Mouse (Mus musculus) cortical plate, adult 2 months (tissue): ENCODE measurements at regions not wholly inside any gene's neighbourhood (a gene's known extent, or its start where the extent isn't known, plus 50 kb on each side); places are given as distances from the start of the nearest gene placed in this dataset.
"Not testable (repeated sequence)": the region's sequence is repeated elsewhere in the genome, so short reads cannot be mapped to it uniquely, and the experiment has no call there.

Experiments
- H3K27ac ChIP-seq: fragments of 200-500 bp; 2 replicates; pipeline ENCODE4 v1.5.1; 2012; ENCODE audit warnings: low read length, control low read depth, inconsistent platforms; ENCODE audit not compliant: insufficient read depth
- H3K4me1 ChIP-seq: fragments of 200-500 bp; 2 replicates; pipeline ENCODE4 v1.6.1; 2011; ENCODE audit warnings: low read length; ENCODE audit not compliant: control insufficient read depth, insufficient read depth
- H3K4me3 ChIP-seq: fragments of 200-500 bp; 2 replicates; pipeline ENCODE4 v1.5.1; 2011; ENCODE audit warnings: mild to moderate bottlenecking, low read length, control low read depth; ENCODE audit not compliant: insufficient read depth
- CTCF ChIP-seq: fragments of 200-500 bp; IDR thresholded peaks from 2 replicates; pipeline ENCODE4 v1.5.1; 2011; ENCODE audit warnings: mild to moderate bottlenecking, control low read depth, low read length; ENCODE audit not compliant: insufficient read depth; ENCODE audit errors: extremely low read depth
- POLR2A ChIP-seq: fragments of 200-500 bp; IDR thresholded peaks from 2 replicates; pipeline ENCODE4 v1.6.1; 2011; ENCODE audit warnings: mild to moderate bottlenecking, low read length, control low read depth; ENCODE audit not compliant: insufficient read depth; ENCODE audit errors: extremely low read depth

DNA sequence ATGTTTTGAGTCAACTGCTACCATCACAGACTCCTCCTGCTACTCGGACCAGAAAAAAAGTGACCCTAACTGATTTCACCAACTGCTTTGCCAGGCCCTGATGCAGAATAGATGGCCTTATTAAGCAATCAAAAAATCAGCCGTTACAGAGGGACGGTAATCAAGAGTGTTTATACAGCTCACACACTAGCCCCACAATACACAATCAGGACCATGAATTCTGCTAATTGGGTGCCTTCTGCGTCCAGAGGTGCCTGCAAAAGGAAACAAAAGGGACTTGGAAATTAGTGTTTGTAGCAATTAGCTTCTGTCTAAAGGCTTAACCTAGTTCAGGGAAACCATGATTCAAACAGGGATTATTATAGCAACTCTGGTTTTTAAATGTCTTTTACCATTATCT, 168.4 kb downstream of the Brms1l start:
- no peak overlapping the region for H3K27ac ChIP-seq
- H3K4me1 ChIP-seq = no peaks in the 10 kb centered on the region
- no peak for TF ChIP-seq POLR2A
- TF ChIP-seq CTCF = no peak
- no peak overlapping the region for H3K4me3 ChIP-seq

DNA sequence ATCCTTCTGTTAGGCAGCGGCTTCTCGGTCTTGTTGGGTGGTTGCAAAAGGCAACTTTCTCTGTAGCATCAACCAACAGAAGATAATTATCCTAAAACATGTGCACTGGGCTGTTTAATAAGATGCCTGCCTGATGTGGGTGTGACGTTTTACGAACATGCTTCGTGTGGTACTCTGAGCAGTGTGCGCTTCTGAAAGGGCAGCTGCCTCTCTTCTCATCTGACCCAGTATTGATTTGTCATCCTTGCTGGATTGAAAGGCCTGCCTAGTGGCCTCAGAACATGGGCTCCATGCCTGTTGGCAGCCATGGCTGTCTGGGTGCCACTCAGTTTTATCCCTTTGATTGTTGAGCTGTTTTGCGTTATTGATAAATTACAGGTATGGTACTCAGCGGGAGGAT, 167.4 kb downstream of the Brms1l start:
- Histone ChIP-seq H3K27ac (no peak overlapping the region), H3K4me3 (no peak overlapping the region), H3K4me1 (no peaks in the 10 kb centered on the region)
- no peak for TF ChIP-seq POLR2A
- TF ChIP-seq CTCF = no peak

GRCm38 (mm10) chr12:55996585-55997377, 160.7 kb downstream of the Brms1l start:
- no peak for TF ChIP-seq CTCF
- no peak for TF ChIP-seq POLR2A

GRCm38 (mm10) chr12:55983565-55984351, 147.6 kb downstream of the Brms1l start:
- TF ChIP-seq CTCF = no peak
- TF ChIP-seq POLR2A = no peak
- Histone ChIP-seq H3K4me1 (peaks cover 2% of the 10 kb centered on the region; the same call in 1 of the 2 replicates), H3K27ac (no peak overlapping the region), H3K4me3 (no peak overlapping the region)

More at GRCm38 (mm10) chr12:55996585-55997377, 160.7 kb downstream of the Brms1l start:
- Histone ChIP-seq H3K27ac (no peak overlapping the region), H3K4me1 (no peaks in the 10 kb centered on the region), H3K4me3 (no peak overlapping the region)

DNA sequence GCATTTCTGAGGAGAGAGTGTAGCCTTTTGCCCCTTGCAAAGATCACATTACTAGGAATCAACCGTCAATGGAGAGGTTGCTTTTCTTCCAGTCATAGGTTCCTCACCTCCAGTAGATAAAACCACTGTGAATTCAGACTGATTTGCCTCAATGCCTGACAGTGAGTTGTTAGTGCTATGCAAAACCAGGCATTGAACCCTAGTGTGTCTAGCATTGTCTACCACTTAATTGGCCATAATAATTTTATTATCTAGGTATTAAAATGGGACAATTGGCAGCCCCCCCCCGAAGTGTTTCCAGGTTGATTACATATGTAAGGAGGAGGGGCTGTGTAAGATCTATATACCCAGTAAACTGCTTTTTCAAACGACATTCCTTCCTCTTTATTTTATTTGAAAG, 147.0 kb downstream of the Brms1l start:
- Histone ChIP-seq H3K4me3 (no peak overlapping the region), H3K27ac (no peak overlapping the region), H3K4me1 (peaks cover 2% of the 10 kb centered on the region; the same call in 1 of the 2 replicates)
- TF ChIP-seq CTCF (no peak), POLR2A (no peak)

GRCm38 (mm10) chr12:55974262-55974661, 138.1 kb downstream of the Brms1l start:
- no peaks in the 10 kb centered on the region for H3K4me1 ChIP-seq
- no peak overlapping the region for H3K4me3 ChIP-seq
- no peak overlapping the region for H3K27ac ChIP-seq
- TF ChIP-seq POLR2A (no peak), CTCF (no peak)

DNA sequence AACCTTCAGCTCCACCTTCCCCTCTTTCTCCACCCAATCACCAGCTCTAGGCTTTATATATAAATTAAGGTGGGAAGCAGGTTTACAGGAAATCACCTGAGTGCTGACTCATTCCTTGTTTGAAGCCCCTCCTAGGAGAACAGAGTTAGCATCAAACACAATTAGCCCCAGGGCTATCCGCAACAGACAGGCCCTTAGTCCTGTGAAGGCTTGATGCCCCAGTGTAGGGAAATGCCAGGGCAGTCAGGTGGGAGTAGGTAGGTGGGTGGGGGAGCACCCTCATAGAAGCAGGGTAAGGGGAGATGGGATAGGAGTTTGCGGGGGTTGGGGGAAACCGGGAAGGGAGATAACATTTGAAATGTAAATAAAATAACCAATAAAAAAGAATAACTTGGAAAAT, 123.2 kb downstream of the Brms1l start:
- H3K4me3 ChIP-seq, H3K4me1 ChIP-seq, H3K27ac ChIP-seq: not testable (repeated sequence)

GRCm38 (mm10) chr12:55940566-55940965, 104.4 kb downstream of the Brms1l start:
- no peak for TF ChIP-seq POLR2A
- TF ChIP-seq CTCF = no peak
- no peak overlapping the region for H3K4me3 ChIP-seq
- H3K27ac ChIP-seq = no peak overlapping the region
- no peaks in the 10 kb centered on the region for H3K4me1 ChIP-seq

DNA sequence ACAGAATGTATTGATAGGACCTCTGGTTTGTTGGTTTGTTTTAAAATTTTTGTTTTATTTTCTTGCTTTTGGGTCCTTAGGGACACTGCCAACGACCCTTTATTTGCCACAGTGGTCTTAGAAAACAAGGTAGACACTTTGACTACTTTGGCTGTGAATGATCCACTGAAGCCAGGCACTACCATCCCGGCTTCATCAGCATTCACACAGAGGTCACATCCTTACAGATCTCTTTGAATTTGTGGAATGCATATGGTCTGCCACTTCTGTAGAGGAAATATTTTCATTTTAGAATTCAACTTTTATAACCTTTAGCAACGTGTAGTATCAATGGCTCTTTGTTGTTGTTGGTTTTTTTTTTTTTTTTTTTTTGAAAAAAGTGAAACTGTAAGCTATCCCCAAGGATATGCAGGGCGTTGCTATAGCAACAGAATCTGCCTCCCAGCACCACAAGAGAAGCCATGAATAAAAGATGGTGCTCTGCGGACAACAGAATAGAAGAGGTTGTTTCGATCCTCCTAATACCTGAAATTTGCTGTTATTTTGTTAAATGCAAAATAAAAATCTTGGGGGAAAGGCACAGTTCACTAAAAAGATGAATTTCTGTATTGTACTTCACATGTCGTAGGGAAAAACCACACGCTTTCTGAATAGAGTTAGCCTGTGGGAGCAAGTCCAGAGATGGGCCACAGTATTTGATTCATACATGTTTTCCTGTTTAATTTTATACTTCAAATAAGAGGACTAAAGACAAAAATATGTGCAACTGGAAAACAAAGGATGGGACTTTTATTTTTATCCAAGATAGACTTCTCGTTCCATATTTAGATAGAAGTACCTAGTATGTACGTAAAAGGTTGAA, 103.4 kb downstream of the Brms1l start:
- no peak overlapping the region for H3K4me3 ChIP-seq
- no peak overlapping the region for H3K27ac ChIP-seq
- TF ChIP-seq POLR2A (no peak), CTCF (no peak)
- no peaks in the 10 kb centered on the region for H3K4me1 ChIP-seq
